In the genomic region with DNA sequence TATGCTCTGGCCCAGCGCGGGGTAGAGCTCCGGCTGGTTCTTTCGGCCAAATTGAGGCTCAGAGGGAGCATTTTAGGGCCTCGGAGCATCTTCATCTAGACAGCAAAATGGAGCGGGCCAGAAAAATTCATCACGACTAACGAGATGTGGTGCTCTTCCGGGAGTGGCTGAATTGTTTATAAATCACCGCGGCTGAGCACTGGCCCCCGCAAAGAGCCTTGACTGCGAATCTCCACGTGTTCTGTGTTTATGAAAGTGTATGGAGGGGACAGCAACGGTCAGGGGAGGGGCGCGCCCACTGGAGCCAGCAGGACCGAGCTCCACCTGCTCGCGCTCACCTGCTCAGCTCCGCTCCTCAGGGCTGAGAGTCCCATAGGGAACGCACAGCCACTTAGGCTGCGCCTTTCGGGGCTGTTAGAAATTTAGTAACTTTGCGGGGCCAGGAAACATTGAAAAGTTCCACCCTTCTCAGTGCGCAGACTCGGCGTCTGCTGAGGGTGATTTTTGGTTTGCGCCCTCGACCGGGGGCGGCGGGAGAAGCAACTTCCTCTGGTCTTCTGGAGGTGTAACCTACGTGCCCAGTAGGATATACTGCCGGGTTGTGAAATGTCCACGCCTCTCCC, we compare ENCODE assay signal across 7 mouse cellular contexts. TPM values are rescaled to one million over a fixed set of nuclear protein-coding genes. Genes with fewer than 3 reads are reported as not detected.
DNase-seq lines count a peak whose midpoint lies in the region; ATAC-seq and TF ChIP-seq lines count a peak whose summit lies in the region.

No protein-coding gene starts in this region.

- no peaks in the 10 kb centered on the region for H3K9me3 ChIP-seq in lung, embryonic 16.5 days (ENCODE audit: control insufficient read depth, low read length)
- no peaks in the 10 kb centered on the region for H3K9me3 ChIP-seq in intestine, embryonic 15.5 days
- no peaks in the 10 kb centered on the region for H3K9me3 ChIP-seq in midbrain, embryonic 15.5 days

- H3K4me1 ChIP-seq in lung, embryonic 16.5 days (replicated peaks; ENCODE audit: control insufficient read depth, insufficient read depth, low read length), result peaks cover 24% of the 10 kb centered on the region
- H3K4me1 ChIP-seq in embryonic fibroblast, embryonic 13.5 days (ENCODE audit: control insufficient read depth, insufficient read depth, low read length), result 0 out of 2 replicates have a peak, but pooled peaks cover 5% of the 10 kb centered on the region
- H3K4me1 ChIP-seq in intestine, embryonic 15.5 days (replicated peaks), result peaks cover 37% of the 10 kb centered on the region
- peaks cover 23% of the 10 kb centered on the region for H3K4me1 ChIP-seq in midbrain, embryonic 15.5 days

- no peak for DNase-seq in lung, adult 18-20 months
- no peak for DNase-seq in gastrocnemius, adult 18-20 months (ENCODE audit: low spot score)
- DNase-seq in ovary, postnatal 36 days (ENCODE audit: low spot score), result no peak

- no peak overlapping the region for H3K27ac ChIP-seq in lung, embryonic 16.5 days (ENCODE audit: low read length)
- no peak overlapping the region for H3K27ac ChIP-seq in embryonic fibroblast, embryonic 13.5 days (ENCODE audit: insufficient read depth, low read length)
- no peak overlapping the region for H3K27ac ChIP-seq in intestine, embryonic 15.5 days
- H3K27ac ChIP-seq in midbrain, embryonic 15.5 days, result peak overlapping the region; percentile 97

- no peak for TF ChIP-seq CTCF in embryonic fibroblast, embryonic 13.5 days (IDR thresholded peaks at IDR 0.05; ENCODE audit: borderline replicate concordance, insufficient read depth, low read length)

- TF ChIP-seq POLR2A in embryonic fibroblast, embryonic 13.5 days (IDR thresholded peaks at IDR 0.05; ENCODE audit: low read depth, low read length), result no peak

- no peak for ATAC-seq in lung, embryonic 16.5 days (ENCODE audit: low read depth)
- ATAC-seq in intestine, embryonic 15.5 days, result no peak
- no peak for ATAC-seq in midbrain, embryonic 15.5 days (replicated peaks)

- H3K9ac ChIP-seq in lung, embryonic 16.5 days (ENCODE audit: low read length), result no peak overlapping the region
- H3K9ac ChIP-seq in intestine, embryonic 15.5 days, result 0 out of 2 replicates have a peak overlapping the region, but pooled peaks have one; percentile 6
- H3K9ac ChIP-seq in midbrain, embryonic 15.5 days, result peak overlapping the region; percentile 61

- H3K4me2 ChIP-seq in lung, embryonic 16.5 days (ENCODE audit: low read depth, low read length), result peak overlapping the region; percentile 52
- peak overlapping the region; percentile 82 for H3K4me2 ChIP-seq in intestine, embryonic 15.5 days (replicated peaks)
- peak overlapping the region; percentile 97 for H3K4me2 ChIP-seq in midbrain, embryonic 15.5 days

- H3K36me3 ChIP-seq in lung, embryonic 16.5 days (ENCODE audit: control insufficient read depth, insufficient read depth, low read length), result no peaks in the 10 kb centered on the region
- H3K36me3 ChIP-seq in intestine, embryonic 15.5 days, result no peaks in the 10 kb centered on the region
- no peaks in the 10 kb centered on the region for H3K36me3 ChIP-seq in midbrain, embryonic 15.5 days (replicated peaks)

- peaks cover 89% of the 10 kb centered on the region for H3K27me3 ChIP-seq in lung, embryonic 16.5 days (ENCODE audit: control insufficient read depth, insufficient read depth, low read depth, low read length)
- H3K27me3 ChIP-seq in intestine, embryonic 15.5 days (replicated peaks), result peaks cover 77% of the 10 kb centered on the region
- H3K27me3 ChIP-seq in midbrain, embryonic 15.5 days (replicated peaks), result no peaks in the 10 kb centered on the region

- WGBS in lung, embryonic 16.5 days, result under 1% methylated on average over 36 of the region's 36 CpGs
- WGBS in intestine, embryonic 15.5 days, result under 1% methylated on average over 36 of the region's 36 CpGs
- under 1% methylated on average over 36 of the region's 36 CpGs for WGBS in midbrain, embryonic 15.5 days

- H3K4me3 ChIP-seq in lung, embryonic 16.5 days (ENCODE audit: low read length), result peak overlapping the region; percentile 48
- peak overlapping the region; percentile 22 for H3K4me3 ChIP-seq in embryonic fibroblast, embryonic 13.5 days (ENCODE audit: insufficient read depth, low read length)
- peak overlapping the region; percentile 42 for H3K4me3 ChIP-seq in intestine, embryonic 15.5 days (replicated peaks)
- H3K4me3 ChIP-seq in midbrain, embryonic 15.5 days, result peak overlapping the region; percentile 72

RNA-seq across cellular contexts. Expression of gene Pou3f2, which starts 2.0 kb away (rescaled TPM):
- polyA plus RNA-seq in lung, embryonic 16.5 days (2015; fragmentation: Nextera tagmentation; extraction: Ambion mirVana), result 0.04 and 0.13 TPM in 2 replicates
- not detected in 2 replicates for polyA plus RNA-seq in embryonic fibroblast, embryonic 13.5 days (2011; ENCODE audit: insufficient read length, low read depth, missing spikeins)
- 0.04 and 0.09 TPM in 2 replicates for polyA plus RNA-seq in intestine, embryonic 15.5 days (2015; fragmentation: Nextera tagmentation; extraction: Ambion mirVana)
- 43.0 and 44.0 TPM in 2 replicates for polyA plus RNA-seq in midbrain, embryonic 15.5 days (2015; fragmentation: Nextera tagmentation; extraction: Ambion mirVana)
- total RNA-seq in gastrocnemius, adult 18-20 months (2021), result not detected

Comparison
In these comparisons a context has a peak if more than half of its experiments do, and no peak if none do; other contexts are left out.
1. H3K4me3 ChIP-seq: peak in every context shown above with its lines; median percentile 72 in midbrain, embryonic 15.5 days; 48 in lung, embryonic 16.5 days; 42 in intestine, embryonic 15.5 days; 22 in embryonic fibroblast, embryonic 13.5 days.
2. RNA of gene Pou3f2, which starts 2.0 kb away (polyA plus RNA-seq): 43.0 to 44.0 TPM in midbrain, embryonic 15.5 days; not detected in embryonic fibroblast, embryonic 13.5 days, 0.04 to 0.09 TPM in intestine, embryonic 15.5 days and 0.04 to 0.13 TPM in lung, embryonic 16.5 days; every median in the first group is over 10 times any median in the second.
3. Peak in every context shown above with its lines, with median percentiles within 50 percentile points of each other: H3K4me2 ChIP-seq.